ENCODE assay signal across 27 mouse cellular contexts in genomic region chr13:17296460-17296859, GRCm38 (mm10).
DNase-seq lines count a peak whose midpoint lies in the region; ATAC-seq lines count a peak whose summit lies in the region.
"Had no signal": no experiment of that assay in that cellular context is flagged by ENCODE, and none has a peak within 500 bp of the region (broad histone marks: within the 10 kb centered on the region; RNA-seq: fewer than 3 reads in every experiment).

No protein-coding gene starts in this region.

- no peak overlapping the region for H3K4me2 ChIP-seq in embryonic facial prominence, embryonic 14.5 days (ENCODE audit: low read depth, low read length)
- H3K4me2 ChIP-seq in limb, embryonic 12.5 days, result no peak overlapping the region
- no peak overlapping the region for H3K4me2 ChIP-seq in midbrain, embryonic 14.5 days (ENCODE audit: low read length)
- H3K4me2 ChIP-seq in midbrain, embryonic 11.5 days, result no peak overlapping the region
- H3K4me2 ChIP-seq: embryonic facial prominence, embryonic 15.5 days; forebrain, embryonic 13.5 days; heart, embryonic 12.5 days; limb, embryonic 15.5 days; liver, embryonic 13.5 days; neural tube, embryonic 13.5 days had no signal

- ATAC-seq in embryonic facial prominence, embryonic 14.5 days (ENCODE audit: low read depth), result 0 out of 2 replicates have a peak, but pooled peaks have one; percentile 60
- ATAC-seq in limb, embryonic 12.5 days (ENCODE audit: insufficient number of reproducible peaks, insufficient read depth, low FRiP score, low TSS enrichment, low read depth), result 0 out of 2 replicates have a peak, but pooled peaks have one; percentile 51
- no peak for ATAC-seq in midbrain, embryonic 14.5 days (ENCODE audit: low FRiP score, low TSS enrichment)
- no peak for ATAC-seq in midbrain, embryonic 11.5 days (ENCODE audit: low FRiP score)
- ATAC-seq: forebrain, embryonic 13.5 days had no signal

- no peak overlapping the region for H3K9ac ChIP-seq in embryonic facial prominence, embryonic 14.5 days (ENCODE audit: low read depth, low read length)
- no peak overlapping the region for H3K9ac ChIP-seq in limb, embryonic 12.5 days (replicated peaks)
- no peak overlapping the region for H3K9ac ChIP-seq in midbrain, embryonic 14.5 days (replicated peaks; ENCODE audit: low read length)
- no peak overlapping the region for H3K9ac ChIP-seq in midbrain, embryonic 11.5 days (ENCODE audit: low read length)
- H3K9ac ChIP-seq: embryonic facial prominence, embryonic 15.5 days; forebrain, embryonic 13.5 days; heart, embryonic 12.5 days; limb, embryonic 15.5 days; liver, embryonic 13.5 days; neural tube, embryonic 13.5 days had no signal

- no peaks in the 10 kb centered on the region for H3K36me3 ChIP-seq in embryonic facial prominence, embryonic 14.5 days (ENCODE audit: control insufficient read depth, insufficient read depth, low read length)
- H3K36me3 ChIP-seq in embryonic facial prominence, embryonic 10.5 days (replicated peaks), result no peaks in the 10 kb centered on the region
- H3K36me3 ChIP-seq in limb, embryonic 12.5 days, result no peaks in the 10 kb centered on the region
- H3K36me3 ChIP-seq in limb, embryonic 10.5 days, result no peaks in the 10 kb centered on the region
- H3K36me3 ChIP-seq in midbrain, embryonic 14.5 days (ENCODE audit: control insufficient read depth, insufficient read depth, low read length), result no peaks in the 10 kb centered on the region
- H3K36me3 ChIP-seq in midbrain, embryonic 11.5 days (ENCODE audit: control insufficient read depth, insufficient read depth, low read length), result no peaks in the 10 kb centered on the region
- H3K36me3 ChIP-seq: embryonic facial prominence, embryonic 15.5 days; G1E; heart, embryonic 12.5 days; limb, embryonic 15.5 days; liver, embryonic 13.5 days; neural tube, embryonic 13.5 days had no signal

- no peaks in the 10 kb centered on the region for H3K27me3 ChIP-seq in embryonic facial prominence, embryonic 14.5 days (replicated peaks; ENCODE audit: control insufficient read depth, insufficient read depth, low read length)
- H3K27me3 ChIP-seq in embryonic facial prominence, embryonic 10.5 days (replicated peaks; ENCODE audit: low read depth, poor library complexity, severe bottlenecking), result no peaks in the 10 kb centered on the region
- H3K27me3 ChIP-seq in limb, embryonic 12.5 days, result no peaks in the 10 kb centered on the region
- no peaks in the 10 kb centered on the region for H3K27me3 ChIP-seq in limb, embryonic 10.5 days (ENCODE audit: low read depth, poor library complexity, severe bottlenecking)
- H3K27me3 ChIP-seq in midbrain, embryonic 14.5 days (ENCODE audit: control insufficient read depth, insufficient read depth, low read length), result no peaks in the 10 kb centered on the region
- no peaks in the 10 kb centered on the region for H3K27me3 ChIP-seq in midbrain, embryonic 11.5 days (ENCODE audit: control insufficient read depth, insufficient read depth, low read length)
- H3K27me3 ChIP-seq: embryonic facial prominence, embryonic 15.5 days; forebrain, embryonic 13.5 days; heart, embryonic 12.5 days; limb, embryonic 15.5 days; liver, embryonic 13.5 days; neural tube, embryonic 13.5 days had no signal

- peaks cover 8% of the 10 kb centered on the region; the same call in 1 of the 2 replicates for H3K4me1 ChIP-seq in embryonic facial prominence, embryonic 14.5 days (ENCODE audit: control insufficient read depth, insufficient read depth, low read length)
- peaks cover 4% of the 10 kb centered on the region; the same call in 1 of the 2 replicates for H3K4me1 ChIP-seq in embryonic facial prominence, embryonic 10.5 days
- H3K4me1 ChIP-seq in limb, embryonic 12.5 days (replicated peaks), result peaks cover 15% of the 10 kb centered on the region
- H3K4me1 ChIP-seq in limb, embryonic 10.5 days, result peaks cover 3% of the 10 kb centered on the region; the same call in 1 of the 2 replicates
- H3K4me1 ChIP-seq in midbrain, embryonic 14.5 days (ENCODE audit: control insufficient read depth, insufficient read depth, low read length), result no peaks in the 10 kb centered on the region
- H3K4me1 ChIP-seq in midbrain, embryonic 11.5 days (ENCODE audit: control insufficient read depth, insufficient read depth, low read length), result 0 out of 2 replicates have a peak, but pooled peaks cover 3% of the 10 kb centered on the region
- H3K4me1 ChIP-seq: forebrain, embryonic 13.5 days; liver, embryonic 13.5 days had no signal

- no peak overlapping the region for H3K4me3 ChIP-seq in embryonic facial prominence, embryonic 14.5 days (ENCODE audit: low read depth, low read length)
- H3K4me3 ChIP-seq in embryonic facial prominence, embryonic 10.5 days, result no peak overlapping the region
- no peak overlapping the region for H3K4me3 ChIP-seq in limb, embryonic 12.5 days (replicated peaks)
- no peak overlapping the region for H3K4me3 ChIP-seq in limb, embryonic 10.5 days
- H3K4me3 ChIP-seq in midbrain, embryonic 14.5 days (replicated peaks; ENCODE audit: low read depth, low read length), result no peak overlapping the region
- H3K4me3 ChIP-seq in midbrain, embryonic 11.5 days (ENCODE audit: low read depth, low read length), result no peak overlapping the region
- H3K4me3 ChIP-seq: embryonic facial prominence, embryonic 15.5 days; forebrain, embryonic 13.5 days; gastrocnemius, adult 2 months; heart, adult 2 months; heart, embryonic 12.5 days; limb, embryonic 15.5 days; liver, embryonic 13.5 days; neural tube, embryonic 13.5 days had no signal

- H3K27ac ChIP-seq in embryonic facial prominence, embryonic 14.5 days (replicated peaks; ENCODE audit: low read depth, low read length), result no peak overlapping the region
- no peak overlapping the region for H3K27ac ChIP-seq in embryonic facial prominence, embryonic 10.5 days (replicated peaks)
- no peak overlapping the region for H3K27ac ChIP-seq in limb, embryonic 12.5 days
- H3K27ac ChIP-seq in limb, embryonic 10.5 days, result no peak overlapping the region
- H3K27ac ChIP-seq in midbrain, embryonic 14.5 days (replicated peaks; ENCODE audit: low read depth, low read length), result no peak overlapping the region
- no peak overlapping the region for H3K27ac ChIP-seq in midbrain, embryonic 11.5 days (ENCODE audit: low read depth, low read length)
- H3K27ac ChIP-seq: forebrain, embryonic 13.5 days; gastrocnemius, adult 2 months; heart, adult 2 months; liver, embryonic 13.5 days; macrophage; neural tube, embryonic 13.5 days had no signal

- peak; percentile 90 for DNase-seq in embryonic facial prominence, embryonic 14.5 days (ENCODE audit: low spot score)
- no peak for DNase-seq in embryonic facial prominence, embryonic 10.5 days (ENCODE audit: low spot score)
- DNase-seq in limb, embryonic 10.5 days (ENCODE audit: low spot score), result no peak
- peak; percentile 69 for DNase-seq in midbrain, embryonic 14.5 days
- DNase-seq in midbrain, embryonic 11.5 days (ENCODE audit: low spot score, missing footprints), result no peak
- DNase-seq in left cerebral cortex, adult 18-20 months (ENCODE audit: low spot score in 2 of 2), result no peak
- no peak for DNase-seq in adrenal gland, postnatal 14 days
- DNase-seq: adrenal gland, postnatal 25 days; cerebellum, adult 18-20 months; cerebellum, postnatal 10 days; gastrocnemius, adult 2 months; heart, adult 2 months; heart, postnatal 4 days; kidney, adult 11 months; kidney, postnatal 14 days; layer of hippocampus, adult 9-11 months; liver, embryonic 13.5 days; thymus, adult 2 months; thymus, postnatal 36 days had no signal

- 34% methylated on average over 3 of the region's 3 CpGs for WGBS in embryonic facial prominence, embryonic 14.5 days
- 84% methylated on average over 3 of the region's 3 CpGs for WGBS in embryonic facial prominence, embryonic 10.5 days
- WGBS in limb, embryonic 12.5 days, result 55% methylated on average over 3 of the region's 3 CpGs
- WGBS in limb, embryonic 10.5 days, result 92% methylated on average over 3 of the region's 3 CpGs
- 34% methylated on average over 3 of the region's 3 CpGs for WGBS in midbrain, embryonic 14.5 days
- WGBS in midbrain, embryonic 11.5 days, result 77% methylated on average over 3 of the region's 3 CpGs

- no peaks in the 10 kb centered on the region for H3K9me3 ChIP-seq in embryonic facial prominence, embryonic 14.5 days (ENCODE audit: control insufficient read depth, low read length)
- H3K9me3 ChIP-seq in embryonic facial prominence, embryonic 10.5 days, result no peaks in the 10 kb centered on the region
- no peaks in the 10 kb centered on the region for H3K9me3 ChIP-seq in limb, embryonic 12.5 days
- no peaks in the 10 kb centered on the region for H3K9me3 ChIP-seq in limb, embryonic 10.5 days (replicated peaks)
- no peaks in the 10 kb centered on the region for H3K9me3 ChIP-seq in midbrain, embryonic 14.5 days (ENCODE audit: control insufficient read depth, low read length)
- no peaks in the 10 kb centered on the region for H3K9me3 ChIP-seq in midbrain, embryonic 11.5 days (ENCODE audit: control insufficient read depth, low read length)
- H3K9me3 ChIP-seq: embryonic facial prominence, embryonic 15.5 days; forebrain, embryonic 13.5 days; G1E; heart, embryonic 12.5 days; limb, embryonic 15.5 days; liver, embryonic 13.5 days; neural tube, embryonic 13.5 days had no signal

Comparison
In these comparisons a context has a peak if more than half of its experiments do, and no peak if none do; other contexts are left out.
1. DNase-seq: peak in embryonic facial prominence, embryonic 14.5 days (single experiment) and midbrain, embryonic 14.5 days (single experiment); none in embryonic facial prominence, embryonic 10.5 days (single experiment), limb, embryonic 10.5 days (single experiment), midbrain, embryonic 11.5 days (single experiment), left cerebral cortex, adult 18-20 months (0 of 2) and adrenal gland, postnatal 14 days (single experiment).
2. ATAC-seq: peak in embryonic facial prominence, embryonic 14.5 days (single experiment) and limb, embryonic 12.5 days (single experiment); none in midbrain, embryonic 14.5 days (single experiment) and midbrain, embryonic 11.5 days (single experiment).